ENCODE assay signal across 19 mouse cellular contexts in genomic region chr5:139949363-139949762, GRCm38 (mm10). TPM values are rescaled to one million over a fixed set of nuclear protein-coding genes. Genes with fewer than 3 reads are reported as not detected.
DNase-seq lines count a peak whose midpoint lies in the region; ATAC-seq and TF ChIP-seq lines count a peak whose summit lies in the region.
"Had no signal": no experiment of that assay in that cellular context is flagged by ENCODE, and none has a peak within 500 bp of the region (broad histone marks: within the 10 kb centered on the region; RNA-seq: fewer than 3 reads in every experiment).

No protein-coding gene starts in this region.

- no peaks in the 10 kb centered on the region for H3K36me3 ChIP-seq in midbrain, embryonic 10.5 days
- H3K36me3 ChIP-seq in midbrain, embryonic 11.5 days (ENCODE audit: control insufficient read depth, insufficient read depth, low read length), result no peaks in the 10 kb centered on the region
- no peaks in the 10 kb centered on the region for H3K36me3 ChIP-seq in hindbrain, embryonic 13.5 days
- H3K36me3 ChIP-seq in midbrain, postnatal 0 days (ENCODE audit: insufficient read depth, low read length), result no peaks in the 10 kb centered on the region
- H3K36me3 ChIP-seq: hindbrain, embryonic 15.5 days had no signal

- peaks cover 23% of the 10 kb centered on the region for H3K4me1 ChIP-seq in midbrain, embryonic 10.5 days
- H3K4me1 ChIP-seq in midbrain, embryonic 11.5 days (ENCODE audit: control insufficient read depth, insufficient read depth, low read length), result no peaks in the 10 kb centered on the region
- H3K4me1 ChIP-seq in hindbrain, embryonic 13.5 days (replicated peaks), result peaks cover 41% of the 10 kb centered on the region
- H3K4me1 ChIP-seq in midbrain, postnatal 0 days (ENCODE audit: insufficient read depth, low read length), result peaks cover 3% of the 10 kb centered on the region; the same call in 1 of the 2 replicates

- peak overlapping the region; percentile 63; the same call in 1 of the 2 replicates for H3K27ac ChIP-seq in midbrain, embryonic 10.5 days (replicated peaks)
- H3K27ac ChIP-seq in midbrain, embryonic 11.5 days (ENCODE audit: low read depth, low read length), result no peak overlapping the region
- peak overlapping the region; percentile 44 for H3K27ac ChIP-seq in hindbrain, embryonic 13.5 days
- H3K27ac ChIP-seq in midbrain, postnatal 0 days (ENCODE audit: low read depth, low read length), result no peak overlapping the region
- H3K27ac ChIP-seq: hindbrain, embryonic 15.5 days; macrophage had no signal

- H3K4me2 ChIP-seq in midbrain, embryonic 11.5 days, result no peak overlapping the region
- H3K4me2 ChIP-seq in hindbrain, embryonic 13.5 days, result no peak overlapping the region
- H3K4me2 ChIP-seq in midbrain, postnatal 0 days (ENCODE audit: low read depth, low read length, poor library complexity, severe bottlenecking), result no peak overlapping the region
- H3K4me2 ChIP-seq: hindbrain, embryonic 15.5 days; liver, embryonic 11.5 days; lung, embryonic 14.5 days had no signal

- H3K9ac ChIP-seq in midbrain, embryonic 11.5 days (ENCODE audit: low read length), result no peak overlapping the region
- H3K9ac ChIP-seq in hindbrain, embryonic 13.5 days, result no peak overlapping the region
- 0 out of 2 replicates have a peak overlapping the region, but pooled peaks have one; percentile 8 for H3K9ac ChIP-seq in midbrain, postnatal 0 days (replicated peaks; ENCODE audit: low read length, poor library complexity, severe bottlenecking)
- H3K9ac ChIP-seq: hindbrain, embryonic 15.5 days; lung, embryonic 14.5 days had no signal

- TF ChIP-seq CTCF in midbrain, postnatal 0 days (IDR thresholded peaks at IDR 0.05), result no peak

- 57% methylated on average over 8 of the region's 8 CpGs for WGBS in midbrain, embryonic 10.5 days
- WGBS in midbrain, embryonic 11.5 days, result 64% methylated on average over 8 of the region's 8 CpGs
- WGBS in hindbrain, embryonic 13.5 days, result 44% methylated on average over 8 of the region's 8 CpGs
- 46% methylated on average over 8 of the region's 8 CpGs for WGBS in midbrain, postnatal 0 days

- no peaks in the 10 kb centered on the region for H3K27me3 ChIP-seq in midbrain, embryonic 10.5 days (ENCODE audit: low read depth, poor library complexity, severe bottlenecking)
- no peaks in the 10 kb centered on the region for H3K27me3 ChIP-seq in midbrain, embryonic 11.5 days (ENCODE audit: control insufficient read depth, insufficient read depth, low read length)
- H3K27me3 ChIP-seq in hindbrain, embryonic 13.5 days, result 0 out of 2 replicates have a peak, but pooled peaks cover 3% of the 10 kb centered on the region
- no peaks in the 10 kb centered on the region for H3K27me3 ChIP-seq in midbrain, postnatal 0 days (ENCODE audit: insufficient read depth, low read length)
- H3K27me3 ChIP-seq: hindbrain, embryonic 15.5 days had no signal

- no peak for ATAC-seq in midbrain, embryonic 11.5 days (ENCODE audit: low FRiP score)
- no peak for ATAC-seq in hindbrain, embryonic 13.5 days (ENCODE audit: low FRiP score)
- ATAC-seq in midbrain, postnatal 0 days (ENCODE audit: low FRiP score), result no peak
- ATAC-seq: activated CD4-positive, CD25-positive, alpha-beta regulatory T cell, adult 4 months; CD4-positive, CD25-positive, alpha-beta regulatory T cell, adult 4 months had no signal

- DNase-seq in midbrain, embryonic 10.5 days (ENCODE audit: low spot score), result peak; percentile 24
- no peak for DNase-seq in midbrain, embryonic 11.5 days (ENCODE audit: low spot score, missing footprints)
- DNase-seq in embryo, embryonic 10.5 days (ENCODE audit: low spot score), result peak; percentile 32
- no peak for DNase-seq in midbrain, postnatal 0 days (ENCODE audit: low spot score)
- DNase-seq in gastrocnemius, postnatal 10 days, result no peak
- no peak for DNase-seq in adrenal gland, adult 18-20 months (ENCODE audit: low spot score in 2 of 2)
- DNase-seq: adrenal gland, postnatal 36 days; cerebellum, postnatal 25 days; kidney, adult 2 months; kidney, postnatal 25 days; lung, embryonic 14.5 days; thymus, postnatal 14 days had no signal

- no peak overlapping the region for H3K4me3 ChIP-seq in midbrain, embryonic 10.5 days
- no peak overlapping the region for H3K4me3 ChIP-seq in midbrain, embryonic 11.5 days (ENCODE audit: low read depth, low read length)
- H3K4me3 ChIP-seq in hindbrain, embryonic 13.5 days, result no peak overlapping the region
- no peak overlapping the region for H3K4me3 ChIP-seq in midbrain, postnatal 0 days (ENCODE audit: low read depth, low read length)
- H3K4me3 ChIP-seq: hindbrain, embryonic 15.5 days had no signal

- no peaks in the 10 kb centered on the region for H3K9me3 ChIP-seq in midbrain, embryonic 10.5 days (replicated peaks)
- H3K9me3 ChIP-seq in midbrain, embryonic 11.5 days (ENCODE audit: control insufficient read depth, low read length), result no peaks in the 10 kb centered on the region
- H3K9me3 ChIP-seq in hindbrain, embryonic 13.5 days, result no peaks in the 10 kb centered on the region
- no peaks in the 10 kb centered on the region for H3K9me3 ChIP-seq in midbrain, postnatal 0 days (ENCODE audit: low read length)
- H3K9me3 ChIP-seq: hindbrain, embryonic 15.5 days had no signal

RNA-seq across cellular contexts. Expression of gene Elfn1, which starts 41.6 kb away (rescaled TPM):
- polyA plus RNA-seq in midbrain, embryonic 10.5 days (2016; fragmentation: Nextera tagmentation; extraction: Ambion mirVana), result 0.14 and 0.48 TPM in 2 replicates
- polyA plus RNA-seq in midbrain, embryonic 11.5 days (2014; fragmentation: Nextera tagmentation; extraction: Ambion mirVana), result 0.77 and 1.0 TPM in 2 replicates
- polyA plus RNA-seq in hindbrain, embryonic 13.5 days (2015; fragmentation: Nextera tagmentation; extraction: Ambion mirVana), result 1.3 and 1.4 TPM in 2 replicates
- 21.5 and 57.5 TPM in 2 replicates for total RNA-seq in midbrain, postnatal 0 days (2014; rRNA removed)
- polyA plus RNA-seq in midbrain, postnatal 0 days (2015; fragmentation: Nextera tagmentation; extraction: Ambion mirVana), result 3.1 and 3.7 TPM in 2 replicates
- 1 to 10 TPM in 1 of 2 experiments, under 1 TPM in 1; 0.99 to 1.0 TPM for total RNA-seq in gastrocnemius, postnatal 10 days (2021)
- total RNA-seq in adrenal gland, adult 18-20 months (2021), result 10 to 100 TPM in 1 of 2 experiments, under 1 TPM in 1; 0.10 to 19.6 TPM
- polyA plus RNA-seq: activated CD4-positive, CD25-positive, alpha-beta regulatory T cell, adult 4 months; CD4-positive, CD25-positive, alpha-beta regulatory T cell, adult 4 months; heart, embryonic 14.5 days; macrophage had no signal

Comparison
In these comparisons a context has a peak if more than half of its experiments do, and no peak if none do; other contexts are left out.
1. DNase-seq: peak in midbrain, embryonic 10.5 days (single experiment) and embryo, embryonic 10.5 days (single experiment); none in midbrain, embryonic 11.5 days (single experiment), midbrain, postnatal 0 days (single experiment), gastrocnemius, postnatal 10 days (single experiment) and adrenal gland, adult 18-20 months (0 of 2).
2. H3K27ac ChIP-seq: peak in midbrain, embryonic 10.5 days (single experiment) and hindbrain, embryonic 13.5 days (single experiment); none in midbrain, embryonic 11.5 days (single experiment) and midbrain, postnatal 0 days (single experiment).